ENCODE assay signal across 8 mouse cellular contexts in the genomic region with DNA sequence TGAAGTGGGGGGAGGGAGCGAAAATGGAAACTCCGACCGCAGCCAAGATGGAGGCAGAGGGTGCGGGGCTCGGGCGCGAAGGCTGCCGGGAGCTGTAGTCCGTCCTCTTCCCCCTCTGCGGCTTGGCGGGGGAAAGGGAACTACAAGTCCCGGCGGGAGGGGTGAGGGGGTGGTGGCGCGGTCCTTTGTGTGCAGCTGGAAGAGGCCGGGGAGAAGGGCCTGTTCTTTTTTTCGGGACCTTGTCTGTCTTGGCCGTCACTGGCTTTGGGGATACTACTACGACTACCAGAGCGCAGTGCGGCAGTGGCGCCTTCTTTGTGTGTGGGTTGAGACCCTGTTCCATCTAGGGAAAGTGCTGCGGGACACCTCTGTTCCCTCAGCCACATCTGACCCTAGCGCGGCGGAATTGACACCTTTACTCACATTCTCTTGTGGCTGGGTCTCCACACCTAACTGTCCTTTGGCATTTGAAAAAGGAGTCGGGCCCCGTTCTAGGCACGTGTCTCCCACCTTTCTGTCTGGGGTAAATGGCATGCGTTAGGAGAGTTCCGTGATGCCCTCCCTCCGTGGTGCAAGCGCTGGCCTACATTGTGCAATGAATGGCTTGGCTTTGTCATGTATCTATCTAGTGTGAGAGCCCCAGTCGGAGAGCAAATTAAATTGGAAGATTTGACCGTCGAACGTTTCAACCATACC. TPM values are rescaled to one million over a fixed set of nuclear protein-coding genes. Genes with fewer than 3 reads are reported as not detected.
DNase-seq lines count a peak whose midpoint lies in the region.

No protein-coding gene starts in this region.

- peak; percentile 82 to 87 for DNase-seq in adrenal gland, adult 18-20 months (ENCODE audit: low spot score in 2 of 2)
- peak; percentile 96 for DNase-seq in embryo, embryonic 10.5 days (ENCODE audit: low spot score)
- peak; percentile 90 for DNase-seq in gastrocnemius, postnatal 14 days
- DNase-seq in induced T-regulatory cell, adult 2 months (ENCODE audit: low read depth), result peak; percentile 94
- DNase-seq in left cerebral cortex, adult 9 months (ENCODE audit: low spot score in 2 of 2), result peak; percentile 66 to 86
- peak; percentile 94 to 95 for DNase-seq in right cerebral cortex, postnatal 10 days (ENCODE audit: low spot score in 2 of 2)
- peak; percentile 75 for DNase-seq in urinary bladder, postnatal 25 days (ENCODE audit: low spot score)

- H3K36me3 ChIP-seq in megakaryocyte, embryonic 14.5 days (replicated peaks; ENCODE audit: low read length), result peaks cover 14% of the 10 kb centered on the region

- peak overlapping the region; percentile 98 for H3K4me3 ChIP-seq in megakaryocyte, embryonic 14.5 days (replicated peaks)

- intact Hi-C loops in gastrocnemius, postnatal 14 days (cut with DNase I; ENCODE audit: low total_unique reads), result no loop called here

- H3K9me3 ChIP-seq in megakaryocyte, embryonic 14.5 days, result no peaks in the 10 kb centered on the region

- peaks cover 64% of the 10 kb centered on the region for H3K4me1 ChIP-seq in megakaryocyte, embryonic 14.5 days

- no peaks in the 10 kb centered on the region for H3K27me3 ChIP-seq in megakaryocyte, embryonic 14.5 days (replicated peaks)

RNA-seq across cellular contexts. Expression of a gene that starts 0.9 kb away (rescaled TPM):
- total RNA-seq in adrenal gland, adult 18-20 months (2021), result 100 to 1,000 TPM; 423 to 430 TPM
- total RNA-seq in gastrocnemius, postnatal 14 days (2021), result 100 to 1,000 TPM; 522 to 542 TPM
- 1.1 and 6.2 TPM in 2 replicates for polyA plus RNA-seq in megakaryocyte, embryonic 14.5 days (2012; ENCODE audit: insufficient read depth, low replicate concordance)

RNA-seq across cellular contexts. Expression of a gene that starts 25.6 kb away (rescaled TPM):
- total RNA-seq in adrenal gland, adult 18-20 months (2021), result 10 to 100 TPM; 62.0 to 70.6 TPM
- 10 to 100 TPM; 62.7 to 67.9 TPM for total RNA-seq in gastrocnemius, postnatal 14 days (2021)
- 0.36 and 2.5 TPM in 2 replicates for polyA plus RNA-seq in megakaryocyte, embryonic 14.5 days (2012; ENCODE audit: insufficient read depth, low replicate concordance)

RNA-seq across cellular contexts. Expression of a gene that starts 37.0 kb away (rescaled TPM):
- total RNA-seq in adrenal gland, adult 18-20 months (2021), result 10 to 100 TPM; 49.1 to 49.4 TPM
- total RNA-seq in gastrocnemius, postnatal 14 days (2021), result 10 to 100 TPM; 58.9 to 69.4 TPM
- 1.3 and 2.9 TPM in 2 replicates for polyA plus RNA-seq in megakaryocyte, embryonic 14.5 days (2012; ENCODE audit: insufficient read depth, low replicate concordance)

RNA-seq across cellular contexts. Expression of a gene that starts 52.7 kb away (rescaled TPM):
- total RNA-seq in adrenal gland, adult 18-20 months (2021), result under 1 TPM in 1 of 2 experiments, not detected in 1; 0.35 TPM
- total RNA-seq in gastrocnemius, postnatal 14 days (2021), result 100 to 1,000 TPM; 685 to 695 TPM
- not detected in 2 replicates for polyA plus RNA-seq in megakaryocyte, embryonic 14.5 days (2012; ENCODE audit: insufficient read depth, low replicate concordance)

RNA-seq across cellular contexts. Expression of a gene that starts 57.2 kb away (rescaled TPM):
- total RNA-seq in adrenal gland, adult 18-20 months (2021), result not detected
- total RNA-seq in gastrocnemius, postnatal 14 days (2021), result not detected
- not detected in 2 replicates for polyA plus RNA-seq in megakaryocyte, embryonic 14.5 days (2012; ENCODE audit: insufficient read depth, low replicate concordance)

Comparison
In these comparisons a context has a peak if more than half of its experiments do, and no peak if none do; other contexts are left out.
1. Peak in every context shown above with its lines: DNase-seq and H3K4me3 ChIP-seq.